Mouse (Mus musculus) CH12.LX (cell line): Measurements from ENCODE around the gene Fbxl18. TPM values are rescaled to one million over a fixed set of nuclear protein-coding genes. Genes with fewer than 3 reads are reported as not detected.

ENCODE experiments used
- DNase-seq: peaks from one replicate; pipeline ENCODE4 v3.0.0-alpha.2; 2013; ENCODE audit errors: extremely low read depth
- H3K27ac ChIP-seq: 2 replicates; pipeline ENCODE4 v1.5.1; 2012; ENCODE audit warnings: low read depth, mild to moderate bottlenecking, control low read depth, moderate library complexity; ENCODE audit not compliant: insufficient read depth
- H3K27me3 ChIP-seq: replicated peaks from 2 replicates; pipeline ENCODE3; 2012; ENCODE audit warnings: inconsistent platforms
- H3K36me3 ChIP-seq, 2 experiments: replicated peaks in 1 of 2; 2 replicates each; pipeline versions ENCODE3 to v1.6.1; 2012; ENCODE audit warnings: inconsistent platforms in 1 of 2, low read length in 1 of 2, mild to moderate bottlenecking in 1 of 2, mixed read lengths in 1 of 2, moderate library complexity in 1 of 2; ENCODE audit not compliant: control insufficient read depth in 1 of 2, insufficient read depth in 1 of 2
- H3K4me1 ChIP-seq, 2 experiments: 2 replicates each; pipeline ENCODE4 v1.6.1; 2012; ENCODE audit warnings: inconsistent platforms in 1 of 2, moderate library complexity in 1 of 2; ENCODE audit not compliant: insufficient read depth in 2 of 2, control insufficient read depth in 1 of 2
- H3K4me2 ChIP-seq: 2 replicates; pipeline ENCODE4 v1.6.1; 2012; ENCODE audit warnings: low read depth, mild to moderate bottlenecking, control low read depth; ENCODE audit not compliant: poor library complexity, insufficient read depth, severe bottlenecking
- H3K4me3 ChIP-seq, 3 experiments: fragments of 150-350 bp in 1 of 3; sonication (generic) in 1 of 3; replicated peaks in 1 of 3; 2 replicates each; pipeline versions ENCODE3 to v1.5.1; 2011 to 2012; ENCODE audit warnings: low read depth in 2 of 3, low read length in 2 of 3, mild to moderate bottlenecking in 2 of 3, moderate library complexity in 2 of 3, control low read depth in 1 of 3, improper control_type of control experiment in 1 of 3, inconsistent platforms in 1 of 3, mixed read lengths in 1 of 3; ENCODE audit not compliant: poor library complexity in 1 of 3
- H3K79me2 ChIP-seq: replicated peaks from 2 replicates; pipeline ENCODE4 v1.6.1; 2012; ENCODE audit warnings: mild to moderate bottlenecking, moderate library complexity; ENCODE audit not compliant: control insufficient read depth, poor library complexity, insufficient read depth, severe bottlenecking; ENCODE audit errors: extremely low read depth
- H3K9ac ChIP-seq: 2 replicates; pipeline ENCODE4 v1.6.1; 2012; ENCODE audit warnings: low read depth, mild to moderate bottlenecking, control low read depth, moderate library complexity; ENCODE audit not compliant: insufficient read depth
- H3K9me3 ChIP-seq: replicated peaks from 2 replicates; pipeline ENCODE3; 2012; ENCODE audit warnings: low read length, inconsistent platforms, mixed read lengths
- CHD2 ChIP-seq: IDR thresholded peaks from 2 replicates; pipeline ENCODE4 v1.6.1; 2011; ENCODE audit warnings: low read length, improper control_type of control experiment
- EP300 ChIP-seq: IDR thresholded peaks from 2 replicates; pipeline ENCODE4 v1.6.1; 2011; ENCODE audit warnings: low read length, improper control_type of control experiment
- ETS1 ChIP-seq: conservative IDR thresholded peaks from 2 replicates; pipeline ENCODE4 v1.6.1; 2012; ENCODE audit warnings: low read depth, mild to moderate bottlenecking, inconsistent platforms, low read length, improper control_type of control experiment, moderate library complexity
- GABPA ChIP-seq: IDR thresholded peaks from 2 replicates; pipeline ENCODE4 v1.6.1; 2012; ENCODE audit warnings: low read depth, low read length, improper control_type of control experiment, inconsistent platforms; ENCODE audit not compliant: insufficient replicate concordance
- HCFC1 ChIP-seq: IDR thresholded peaks from 2 replicates; pipeline ENCODE4 v1.6.1; 2012; ENCODE audit warnings: low read depth, mild to moderate bottlenecking, inconsistent platforms, low read length, improper control_type of control experiment
- IRF4 ChIP-seq: IDR thresholded peaks from 2 replicates; pipeline ENCODE4 v1.6.1; 2014; ENCODE audit warnings: low read depth, mild to moderate bottlenecking, inconsistent platforms, low read length, improper control_type of control experiment
- JUN ChIP-seq: IDR thresholded peaks from 2 replicates; pipeline ENCODE4 v1.6.1; 2011; ENCODE audit warnings: low read depth, mild to moderate bottlenecking, low read length, improper control_type of control experiment, moderate library complexity; ENCODE audit not compliant: insufficient read depth
- JUND ChIP-seq: conservative IDR thresholded peaks from 2 replicates; pipeline ENCODE4 v1.6.1; 2011; ENCODE audit warnings: low read depth, low read length, improper control_type of control experiment
- MAFK ChIP-seq: IDR thresholded peaks from 2 replicates; pipeline ENCODE4 v1.6.1; 2011; ENCODE audit warnings: low read length, improper control_type of control experiment; ENCODE audit not compliant: insufficient replicate concordance
- MAZ ChIP-seq: IDR thresholded peaks from 2 replicates; pipeline ENCODE4 v1.6.1; 2012; ENCODE audit warnings: low read depth, mild to moderate bottlenecking, inconsistent platforms, low read length, improper control_type of control experiment, moderate library complexity
- MEF2A ChIP-seq: IDR thresholded peaks from 2 replicates; pipeline ENCODE4 v1.6.1; 2014; ENCODE audit warnings: low read depth, mild to moderate bottlenecking, inconsistent platforms, low read length, improper control_type of control experiment, borderline replicate concordance
- MXI1 ChIP-seq: IDR thresholded peaks from 2 replicates; pipeline ENCODE4 v1.6.1; 2011; ENCODE audit warnings: mild to moderate bottlenecking, low read depth, low read length, improper control_type of control experiment
- NELFE ChIP-seq: IDR thresholded peaks from 2 replicates; pipeline ENCODE4 v1.6.1; 2011; ENCODE audit warnings: low read depth, low read length, improper control_type of control experiment
- PAX5 ChIP-seq: IDR thresholded peaks from 2 replicates; pipeline ENCODE4 v1.6.1; 2012; ENCODE audit warnings: low read length, inconsistent platforms, mixed read lengths
- POLR2AphosphoS2 ChIP-seq: IDR thresholded peaks from 2 replicates; pipeline ENCODE4 v1.6.1; 2011; ENCODE audit warnings: low read depth, low read length, improper control_type of control experiment
- RCOR1 ChIP-seq: conservative IDR thresholded peaks from 2 replicates; pipeline ENCODE4 v1.6.1; 2012; ENCODE audit warnings: low read depth, mild to moderate bottlenecking, inconsistent platforms, low read length, improper control_type of control experiment
- SIN3A ChIP-seq: IDR thresholded peaks from 2 replicates; pipeline ENCODE4 v1.6.1; 2012; ENCODE audit warnings: low read length, improper control_type of control experiment, inconsistent platforms
- SMC3 ChIP-seq: IDR thresholded peaks from 2 replicates; pipeline ENCODE4 v1.6.1; 2011; ENCODE audit warnings: low read depth, low read length, improper control_type of control experiment
- UBTF ChIP-seq: IDR thresholded peaks from 2 replicates; pipeline ENCODE4 v1.6.1; 2012; ENCODE audit warnings: low read depth, mild to moderate bottlenecking, inconsistent platforms, low read length, improper control_type of control experiment, moderate library complexity
- USF2 ChIP-seq: conservative IDR thresholded peaks from 2 replicates; pipeline ENCODE4 v1.6.1; 2011; ENCODE audit warnings: low read depth, low read length, improper control_type of control experiment
- ZC3H11A ChIP-seq: IDR thresholded peaks from 2 replicates; pipeline ENCODE4 v1.6.1; 2012; ENCODE audit warnings: low read depth, mild to moderate bottlenecking, inconsistent platforms, low read length, improper control_type of control experiment
- ZKSCAN1 ChIP-seq: IDR thresholded peaks from 2 replicates; pipeline ENCODE4 v1.6.1; 2012; ENCODE audit warnings: low read depth, inconsistent platforms, low read length, improper control_type of control experiment, borderline replicate concordance
- ZMIZ1 ChIP-seq: IDR thresholded peaks from 2 replicates; pipeline ENCODE4 v1.6.1; 2012; ENCODE audit warnings: low read depth, mild to moderate bottlenecking, inconsistent platforms, low read length, improper control_type of control experiment
- ZNF384 ChIP-seq: IDR thresholded peaks from 2 replicates; pipeline ENCODE4 v1.6.1; 2012; ENCODE audit warnings: low read depth, low read length, improper control_type of control experiment, inconsistent platforms
- dilution Hi-C: fragments of 300-500 bp; cut with MboI; formaldehyde crosslinking; loops from 2 replicates; pipeline ENCODE4 v1.14.3; 2020; ENCODE audit warnings: low sequenced_read_pairs; ENCODE audit not compliant: extremely low pct_unique_long_range_greater_than_20kb, extremely low pct_ligation_motif_present
- in situ Hi-C: fragments of 300-500 bp; cut with MboI; formaldehyde crosslinking; loops from 3 replicates; pipeline ENCODE4 v1.14.3; 2019; ENCODE audit warnings: low sequenced_read_pairs, low pct_ligation_motif_present, low pct_unique_long_range_greater_than_20kb, mixed read lengths
- polyA plus RNA-seq: library from polyadenylated mRNA; unstranded; fragments of >175 nt; gene quantifications from 2 replicates; pipeline ENCODE4 v1.2.1, GENCODE M21; 2012; ENCODE audit warnings: low read depth; ENCODE audit not compliant: insufficient read length
- total RNA-seq, 2 experiments: library from RNA; depleted of rRNA; stranded (reverse); fragments of 300-350 nt in 1 of 2; fragments of >200 nt in 1 of 2; gene quantifications; 2 replicates each; pipeline ENCODE4 v1.2.3; 2012 to 2014

Fbxl18 gene
- total and polyA plus RNA-seq, 3 experiments: 3.7 to 6.4 (median 5.5) TPM

DNA sequence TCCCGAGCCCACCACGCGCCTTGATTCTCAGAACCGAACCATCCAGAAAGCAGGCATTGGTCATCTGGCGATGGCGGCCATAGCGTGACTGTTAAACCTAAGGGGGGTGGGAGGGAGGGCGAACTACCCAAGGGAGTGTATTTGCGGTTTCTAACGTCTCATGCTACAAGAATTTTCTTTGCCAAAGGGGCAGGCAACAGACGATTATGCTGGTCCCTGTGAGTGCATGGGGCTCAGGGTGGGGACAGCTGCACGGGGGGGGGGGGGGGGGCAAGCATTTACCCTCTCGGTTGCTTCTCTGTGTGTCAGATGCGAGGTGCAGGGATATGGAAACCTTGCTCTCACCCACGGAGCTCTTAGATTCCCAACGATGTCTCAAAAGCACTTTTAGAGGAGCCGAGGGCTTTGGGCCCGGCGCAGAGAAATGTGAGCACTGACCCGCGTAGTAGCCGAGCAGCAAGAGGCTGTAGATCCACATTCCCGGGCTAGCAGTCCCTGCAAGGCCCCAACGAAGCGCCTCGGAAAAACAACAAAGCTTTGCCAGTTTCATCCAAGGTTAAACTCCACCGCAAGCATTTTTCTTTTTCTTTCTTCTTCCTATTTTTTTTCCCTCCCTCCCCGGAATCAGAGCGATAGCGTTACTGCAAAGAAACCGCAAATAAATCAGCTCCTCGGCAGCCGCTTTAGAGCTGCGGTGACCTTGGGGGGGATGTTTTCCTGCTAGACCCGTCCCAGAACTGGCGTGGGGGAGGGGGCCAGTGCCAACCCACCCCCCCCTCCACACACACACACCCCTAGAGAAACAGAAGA lies 72.7 kb downstream of the Fbxl18 start:
- H3K4me1 ChIP-seq: no peaks in the 10 kb centered on the region; a peak in 1 of 4 replicates
- dilution Hi-C loops (no loop called here), in situ Hi-C loops (no loop called here)
- H3K9ac ChIP-seq: no peak overlapping the region
- no peaks in the 10 kb centered on the region for H3K79me2 ChIP-seq
- peaks cover 62% of the 10 kb centered on the region for H3K27me3 ChIP-seq
- H3K4me2 ChIP-seq: no peak overlapping the region
- peak overlapping the region in 2 of 3 experiments; percentile 43 to 53 for H3K4me3 ChIP-seq
- no peak overlapping the region for H3K27ac ChIP-seq
- DNase-seq: no peak
- TF ChIP-seq MEF2A: no peak
- TF ChIP-seq MAFK: no peak
- TF ChIP-seq MXI1: no peak
- no peak for TF ChIP-seq ZC3H11A
- no peak for TF ChIP-seq ZNF384
- TF ChIP-seq MAZ: no peak
- no peak for TF ChIP-seq NELFE
- no peak for TF ChIP-seq EP300
- no peak for TF ChIP-seq IRF4
- no peak for TF ChIP-seq RCOR1
- TF ChIP-seq ETS1: no peak
- no peak for TF ChIP-seq POLR2AphosphoS2
- TF ChIP-seq JUN: no peak
- no peaks in the 10 kb centered on the region for H3K36me3 ChIP-seq
- peaks cover 2% of the 10 kb centered on the region for H3K9me3 ChIP-seq

DNA sequence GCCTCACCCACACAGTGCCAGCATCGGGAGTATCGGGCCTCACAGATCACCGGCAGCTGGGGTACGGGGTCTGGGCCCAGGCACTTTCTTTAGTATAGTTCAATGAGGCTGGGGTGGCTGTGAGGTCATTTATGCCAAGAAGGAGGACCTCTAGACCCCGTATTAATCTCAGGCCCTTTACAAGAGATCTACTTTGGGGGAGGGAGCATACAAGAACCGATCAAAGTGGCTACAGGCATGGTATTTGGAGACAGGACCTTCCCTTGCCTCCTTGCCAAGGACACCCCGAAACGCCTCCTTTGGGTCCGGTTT lies 73.3 kb downstream of the Fbxl18 start:
- H3K27me3 ChIP-seq: peaks cover 64% of the 10 kb centered on the region
- DNase-seq: no peak
- H3K9ac ChIP-seq: no peak overlapping the region
- dilution Hi-C loops: no loop called here
- peaks cover 2% of the 10 kb centered on the region for H3K9me3 ChIP-seq
- no peak overlapping the region for H3K27ac ChIP-seq
- no peak overlapping the region for H3K4me2 ChIP-seq
- in situ Hi-C loops: no loop called here
- no peaks in the 10 kb centered on the region for H3K36me3 ChIP-seq
- TF ChIP-seq RCOR1 (no peak), POLR2AphosphoS2 (no peak), MEF2A (no peak), ETS1 (no peak), UBTF (no peak), USF2 (no peak), IRF4 (no peak), MAFK (no peak), ZKSCAN1 (no peak), SMC3 (no peak), NELFE (no peak), ZMIZ1 (no peak), MXI1 (no peak), CHD2 (no peak), EP300 (no peak), SIN3A (no peak), PAX5 (no peak), JUND (no peak), GABPA (no peak), HCFC1 (no peak)
- no peaks in the 10 kb centered on the region; a peak in 1 of 4 replicates for H3K4me1 ChIP-seq
- no peaks in the 10 kb centered on the region for H3K79me2 ChIP-seq
- H3K4me3 ChIP-seq: peak overlapping the region in 2 of 3 experiments; percentile 43 to 53
